Mouse (Mus musculus) lung, embryonic 14.5 days (tissue): ENCODE measurements at regions not wholly inside any gene's neighbourhood (a gene's known extent, or its start where the extent isn't known, plus 50 kb on each side); places are given as distances from the start of the nearest gene placed in this dataset.

Source experiments
- ATAC-seq: fragments of 200-750 bp; cut with Nextera tagmentation; 2 replicates; pipeline ENCODE4 v1.8.0; 2017; ENCODE audit warnings: mild to moderate bottlenecking, moderate TSS enrichment, moderate library complexity; ENCODE audit not compliant: insufficient read depth
- DNase-seq: peaks from one replicate; pipeline ENCODE4 v3.0.0-alpha.2; 2015
- H3K27ac ChIP-seq: fragments of 300-500 bp; sonication (generic); 2 replicates; pipeline ENCODE4 v1.5.1; 2014; ENCODE audit warnings: low read depth, mild to moderate bottlenecking, moderate library complexity
- H3K27me3 ChIP-seq: fragments of 300-500 bp; sonication (generic); 2 replicates; pipeline ENCODE4 v1.6.1; 2014; ENCODE audit warnings: low read length, control low read depth; ENCODE audit not compliant: insufficient read depth
- H3K36me3 ChIP-seq: fragments of 300-500 bp; sonication (generic); 2 replicates; pipeline ENCODE4 v1.6.1; 2014; ENCODE audit warnings: control low read depth; ENCODE audit not compliant: insufficient read depth
- H3K4me1 ChIP-seq: fragments of 300-500 bp; sonication (generic); 2 replicates; pipeline ENCODE4 v1.6.1; 2014; ENCODE audit warnings: antibody characterized with exemption, control low read depth; ENCODE audit not compliant: insufficient read depth
- H3K4me2 ChIP-seq: fragments of 300-500 bp; sonication (generic); 2 replicates; pipeline ENCODE4 v1.6.1; 2014; ENCODE audit warnings: mild to moderate bottlenecking
- H3K4me3 ChIP-seq: fragments of 300-500 bp; sonication (generic); 2 replicates; pipeline ENCODE4 v1.5.1; 2014; ENCODE audit warnings: low read depth, low read length
- H3K9ac ChIP-seq: fragments of 300-500 bp; sonication (generic); 2 replicates; pipeline ENCODE4 v1.6.1; 2014
- H3K9me3 ChIP-seq: fragments of 300-500 bp; sonication (generic); 2 replicates; pipeline ENCODE4 v1.6.1; 2016; ENCODE audit warnings: low read depth, low read length, control low read depth
- CTCF ChIP-seq: IDR thresholded peaks from 2 replicates; pipeline ENCODE4 v1.5.1; 2016; ENCODE audit warnings: antibody characterized with exemption, low read depth
- WGBS: fragments of 180-500 bp; shearing (Covaris S2); extraction: QIAGEN DNeasy Blood & Tissue Kit; methylation state at CpG from one replicate; pipeline ENCODE4 v1.1.7; 2014; 5-methylcytosine and 5-hydroxymethylcytosine counted together

DNA sequence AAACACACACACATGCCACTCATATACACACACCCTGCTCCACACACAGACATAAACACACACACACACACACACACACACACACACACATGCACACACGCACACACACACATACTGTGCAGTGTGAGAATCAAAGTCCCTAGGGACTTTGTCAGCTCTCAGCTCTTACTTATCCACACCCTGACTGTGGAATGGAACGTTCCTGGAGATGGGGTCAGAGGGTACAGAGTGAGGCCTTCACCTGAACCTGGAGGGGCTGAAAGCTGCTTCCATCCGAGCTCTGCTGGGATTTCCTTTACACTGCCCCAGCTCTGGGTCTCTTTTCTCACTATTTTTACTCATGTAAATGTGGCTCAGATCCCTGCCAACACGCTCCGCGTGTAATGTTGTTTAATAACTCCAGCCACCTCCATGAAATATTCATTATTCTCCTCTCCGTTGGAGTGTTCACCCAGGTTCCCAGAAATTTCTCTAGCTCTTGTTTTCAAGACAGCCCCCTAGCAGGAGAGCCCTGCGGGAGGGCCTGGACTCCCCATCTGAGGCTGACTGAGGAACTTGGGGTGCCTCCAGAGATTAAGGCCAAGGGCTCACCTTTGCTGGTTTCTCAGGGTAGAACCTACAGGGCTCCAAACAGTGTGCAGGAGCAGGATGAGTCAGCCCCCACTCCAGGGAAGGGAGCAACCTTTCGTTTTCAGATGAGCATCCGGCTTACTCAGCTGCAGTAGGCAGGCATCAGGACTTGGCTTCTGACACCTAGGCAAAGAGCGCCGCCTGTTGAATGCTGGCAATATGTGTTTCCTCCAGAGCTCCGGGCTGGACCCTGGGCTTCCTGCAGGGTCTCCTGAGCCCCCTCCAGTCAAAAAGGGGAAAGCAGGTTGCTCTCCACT is 360.8 kb upstream of the Dynlrb2 start:
- Histone ChIP-seq H3K4me2 (no peak overlapping the region), H3K4me3 (no peak overlapping the region), H3K9me3 (no peaks in the 10 kb centered on the region), H3K27ac (no peak overlapping the region), H3K27me3 (no peaks in the 10 kb centered on the region), H3K4me1 (0 out of 2 replicates have a peak, but pooled peaks cover 2% of the 10 kb centered on the region), H3K36me3 (no peaks in the 10 kb centered on the region), H3K9ac (no peak overlapping the region)
- WGBS = 40% methylated on average over 13 of the region's 13 CpGs
- peak; percentile 76 for TF ChIP-seq CTCF
- ATAC-seq = peak; percentile 73; the same call in 1 of the 2 replicates
- peak; percentile 84 for DNase-seq

DNA sequence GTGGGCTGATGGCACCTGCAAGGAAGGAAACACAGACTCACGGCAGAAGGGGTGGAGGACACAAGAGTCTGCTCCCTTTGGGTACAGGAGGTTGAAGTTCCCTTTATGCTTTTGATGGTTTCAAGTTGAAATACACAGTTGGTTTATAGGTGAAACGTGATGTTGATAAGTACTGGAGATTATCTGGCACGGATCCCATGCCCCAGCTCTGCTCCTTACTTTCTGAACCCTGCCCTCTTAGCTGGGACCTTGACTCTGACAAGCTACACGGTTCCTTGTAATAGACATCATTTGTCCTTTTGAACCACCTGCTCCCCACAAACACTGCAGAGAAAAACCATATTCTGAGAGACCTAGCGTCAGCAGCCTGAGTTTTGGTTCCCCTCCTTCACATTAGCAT is 363.4 kb upstream of the Dynlrb2 start:
- ATAC-seq = no peak
- Histone ChIP-seq H3K9me3 (no peaks in the 10 kb centered on the region), H3K9ac (no peak overlapping the region), H3K27ac (no peak overlapping the region), H3K4me2 (no peak overlapping the region), H3K4me3 (no peak overlapping the region), H3K36me3 (no peaks in the 10 kb centered on the region), H3K4me1 (peaks cover 5% of the 10 kb centered on the region), H3K27me3 (no peaks in the 10 kb centered on the region)
- TF ChIP-seq CTCF = no peak
- no peak for DNase-seq
- 68% methylated on average over 5 of the region's 5 CpGs for WGBS

DNA sequence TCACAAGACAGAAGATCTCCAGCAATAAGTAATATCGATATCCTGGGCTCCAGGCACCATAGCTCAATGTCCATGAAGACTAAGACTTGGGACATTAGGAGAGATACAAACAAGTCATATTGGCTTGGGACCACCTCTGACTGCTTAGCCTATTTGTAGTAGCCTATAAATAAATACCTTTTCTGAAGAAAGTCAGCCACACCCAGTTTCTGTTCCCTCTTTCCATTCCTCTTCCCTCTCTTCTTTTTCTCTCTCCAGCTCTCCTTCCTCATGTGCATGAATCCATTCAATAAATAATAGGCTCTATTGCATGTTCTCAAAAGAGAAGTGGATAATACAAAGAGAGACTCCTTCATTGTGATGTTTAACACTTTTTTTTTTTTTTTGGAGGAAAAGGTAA is 364.8 kb upstream of the Dynlrb2 start:
- no peak overlapping the region for H3K27ac ChIP-seq
- H3K4me1 ChIP-seq = peaks cover 6% of the 10 kb centered on the region
- 100% methylated on average over 1 of the region's 1 CpGs for WGBS
- DNase-seq (no peak), ATAC-seq (no peak)
- no peak overlapping the region for H3K4me3 ChIP-seq
- no peaks in the 10 kb centered on the region for H3K36me3 ChIP-seq
- no peaks in the 10 kb centered on the region for H3K9me3 ChIP-seq
- H3K27me3 ChIP-seq = no peaks in the 10 kb centered on the region
- no peak for TF ChIP-seq CTCF
- H3K9ac ChIP-seq = no peak overlapping the region
- H3K4me2 ChIP-seq = no peak overlapping the region

DNA sequence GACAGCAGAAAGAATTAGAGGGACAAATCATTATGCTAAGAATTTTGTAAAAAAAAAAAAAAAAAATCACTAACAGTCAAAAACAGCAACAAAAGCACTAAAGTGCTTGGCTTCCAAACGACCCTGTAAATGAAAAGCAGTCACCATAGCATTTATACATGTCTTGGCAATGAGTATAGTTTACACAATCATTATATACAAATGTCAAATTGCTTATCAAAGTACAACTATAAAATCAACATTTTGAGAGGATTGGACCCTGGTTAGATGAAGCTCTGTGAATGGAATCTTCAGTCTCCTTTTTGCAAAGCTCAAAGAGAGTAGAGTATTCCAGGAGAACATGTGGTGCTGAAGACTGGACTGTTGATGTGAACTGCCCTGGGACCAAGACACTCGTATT is 367.0 kb upstream of the Dynlrb2 start:
- TF ChIP-seq CTCF = no peak
- H3K36me3 ChIP-seq = no peaks in the 10 kb centered on the region
- no peak overlapping the region for H3K9ac ChIP-seq
- H3K27ac ChIP-seq = no peak overlapping the region
- H3K4me1 ChIP-seq = peaks cover 7% of the 10 kb centered on the region
- H3K4me3 ChIP-seq = no peak overlapping the region
- H3K9me3 ChIP-seq = no peaks in the 10 kb centered on the region
- DNase-seq = peak; percentile 80
- H3K4me2 ChIP-seq = no peak overlapping the region
- H3K27me3 ChIP-seq = no peaks in the 10 kb centered on the region
- peak; percentile 29; the same call in 1 of the 2 replicates for ATAC-seq
- WGBS = 24% methylated on average over 2 of the region's 2 CpGs

- Histone ChIP-seq H3K4me1 (peaks cover 13% of the 10 kb centered on the region), H3K27ac (peak overlapping the region; percentile 39; the same call in 1 of the 2 replicates), H3K9me3 (no peaks in the 10 kb centered on the region), H3K9ac (no peak overlapping the region), H3K4me2 (no peak overlapping the region), H3K27me3 (no peaks in the 10 kb centered on the region), H3K36me3 (no peaks in the 10 kb centered on the region), H3K4me3 (no peak overlapping the region)
- TF ChIP-seq CTCF = no peak
- 50% methylated on average over 2 of the region's 2 CpGs for WGBS
- peak; percentile 87 for DNase-seq
- peak; percentile 92 for ATAC-seq
Observed at GRCm38 (mm10) chr8:116133503-116133902, 371.3 kb upstream of the Dynlrb2 start.

GRCm38 (mm10) chr8:116133084-116133483 is 371.7 kb upstream of the Dynlrb2 start:
- no peak overlapping the region for H3K4me2 ChIP-seq
- H3K36me3 ChIP-seq = no peaks in the 10 kb centered on the region
- H3K9ac ChIP-seq = no peak overlapping the region
- H3K27ac ChIP-seq = peak overlapping the region; percentile 71
- no peak overlapping the region for H3K4me3 ChIP-seq
- no peaks in the 10 kb centered on the region for H3K9me3 ChIP-seq
- H3K4me1 ChIP-seq = peaks cover 13% of the 10 kb centered on the region
- no peak for TF ChIP-seq CTCF
- peak; percentile 79 for DNase-seq
- WGBS = 40% methylated on average over 3 of the region's 3 CpGs
- H3K27me3 ChIP-seq = no peaks in the 10 kb centered on the region
- peak; percentile 54; the same call in 1 of the 2 replicates for ATAC-seq

DNA sequence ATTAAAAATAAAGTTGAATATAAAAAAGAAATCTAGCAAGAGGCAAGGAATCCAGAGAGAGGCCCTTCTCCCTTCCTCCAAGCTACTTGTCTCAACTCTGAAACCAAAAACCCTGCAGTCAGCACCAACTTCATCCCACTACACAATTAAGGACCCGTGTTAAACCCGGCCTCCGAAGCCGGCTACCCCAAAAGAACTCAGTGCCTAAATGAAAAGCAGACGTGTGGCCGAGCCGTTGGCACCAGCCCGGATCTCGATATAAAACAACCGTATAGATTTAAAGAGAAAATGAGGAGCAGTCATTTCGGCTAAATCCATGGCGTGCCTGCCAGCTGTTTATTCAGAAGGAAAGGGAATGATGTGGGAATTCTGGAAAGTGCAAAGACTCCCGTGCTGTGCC is 384.7 kb upstream of the Dynlrb2 start:
- DNase-seq (no peak), ATAC-seq (no peak)
- Histone ChIP-seq H3K36me3 (no peaks in the 10 kb centered on the region), H3K4me1 (peaks cover 10% of the 10 kb centered on the region), H3K9me3 (no peaks in the 10 kb centered on the region), H3K27ac (no peak overlapping the region), H3K27me3 (no peaks in the 10 kb centered on the region), H3K4me3 (no peak overlapping the region), H3K4me2 (no peak overlapping the region), H3K9ac (no peak overlapping the region)
- WGBS = 66% methylated on average over 13 of the region's 13 CpGs
- TF ChIP-seq CTCF = no peak
